Mouse (Mus musculus): ENCODE measurements around the gene Tubgcp6.

Gene Tubgcp6

GRCm38 (mm10) chr15:89061761-89062517 lies 61.0 kb downstream of the Tubgcp6 start:
- peak; percentile 53 for DNase-seq

GRCm38 (mm10) chr15:89060811-89061460 lies 62.0 kb downstream of the Tubgcp6 start:
- DNase-seq = peak; percentile 53

DNA sequence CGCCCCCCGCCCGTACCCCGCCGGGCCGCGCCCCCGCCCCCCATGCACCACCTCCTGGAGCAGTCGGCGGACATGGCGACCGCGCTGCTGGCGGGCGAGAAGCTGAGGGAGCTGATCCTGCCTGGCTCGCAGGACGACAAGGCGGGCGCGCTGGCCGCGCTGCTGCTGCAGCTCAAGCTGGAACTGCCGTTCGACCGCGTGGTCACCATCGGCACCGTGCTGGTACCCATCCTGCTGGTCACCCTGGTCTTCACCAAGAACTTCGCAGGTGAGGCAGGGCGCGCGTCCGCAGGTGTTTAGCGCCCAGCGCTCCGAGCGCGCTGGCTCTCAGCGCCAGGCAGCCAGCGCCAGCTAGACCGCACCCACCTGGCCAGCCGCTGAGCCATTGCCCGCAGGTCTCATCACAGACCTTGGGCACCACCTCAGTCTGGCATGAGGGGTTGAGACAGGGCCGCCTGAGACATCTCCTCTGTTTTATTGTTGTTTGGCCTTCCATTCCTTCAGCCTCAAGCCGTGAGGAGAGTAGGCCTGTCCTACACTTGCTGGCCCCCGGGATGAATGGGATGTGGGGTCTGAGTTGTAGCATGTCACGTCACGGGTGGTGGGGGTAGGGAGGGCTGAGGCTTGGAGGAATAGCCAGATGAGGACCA lies 62.8 kb downstream of the Tubgcp6 start:
- DNase-seq = peak; percentile 67

DNA sequence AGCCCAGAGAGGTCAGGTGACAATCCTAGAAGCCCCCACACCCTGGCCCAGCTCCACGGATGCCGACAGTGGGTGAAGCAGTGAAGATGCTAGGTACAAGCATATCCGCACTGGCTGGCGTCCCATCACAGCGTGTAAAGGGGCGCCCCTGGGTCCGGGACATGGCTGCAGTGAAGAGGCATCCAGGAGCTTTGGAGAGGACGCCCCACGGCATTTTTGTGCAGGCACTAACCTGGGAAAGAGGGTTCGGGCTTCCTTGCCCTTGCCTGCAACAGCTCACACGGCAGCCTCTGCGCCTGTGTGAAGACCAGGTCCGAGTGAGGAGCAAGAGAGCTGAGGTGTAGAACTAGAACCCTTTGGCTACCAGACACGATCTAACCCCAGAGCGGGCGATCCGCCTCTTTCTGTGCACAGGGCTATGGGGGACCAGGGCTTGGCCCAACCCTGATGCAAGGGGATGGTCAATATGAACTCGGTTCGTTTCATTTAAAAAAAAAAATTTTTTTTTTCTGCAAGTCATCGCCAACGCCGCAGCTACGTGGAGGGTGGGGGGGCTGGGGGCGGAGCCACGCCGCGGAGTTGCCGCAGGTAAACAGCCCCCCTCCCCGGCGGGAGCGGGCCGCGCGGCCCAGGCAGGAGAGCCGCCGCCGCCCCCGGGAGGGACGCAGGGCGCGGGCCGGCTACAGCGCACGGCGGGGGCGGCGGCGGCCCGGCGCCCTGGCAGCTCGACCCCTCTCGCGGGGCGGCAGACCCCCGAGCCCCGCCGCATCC lies 63.6 kb downstream of the Tubgcp6 start, which contains the start of gene Panx2:
Panx2 (plus strand) TSS at position 574 of the 771 bp plus-strand sequence.
- DNase-seq = peak; percentile 77

GRCm38 (mm10) chr15:89058736-89059135 lies 64.2 kb downstream of the Tubgcp6 start:
- DNase-seq = peak; percentile 31

- no peak for DNase-seq
These were observed 68.2 kb downstream of the Tubgcp6 start for GRCm38 (mm10) chr15:89054666-89055065.
